In the genomic region with DNA sequence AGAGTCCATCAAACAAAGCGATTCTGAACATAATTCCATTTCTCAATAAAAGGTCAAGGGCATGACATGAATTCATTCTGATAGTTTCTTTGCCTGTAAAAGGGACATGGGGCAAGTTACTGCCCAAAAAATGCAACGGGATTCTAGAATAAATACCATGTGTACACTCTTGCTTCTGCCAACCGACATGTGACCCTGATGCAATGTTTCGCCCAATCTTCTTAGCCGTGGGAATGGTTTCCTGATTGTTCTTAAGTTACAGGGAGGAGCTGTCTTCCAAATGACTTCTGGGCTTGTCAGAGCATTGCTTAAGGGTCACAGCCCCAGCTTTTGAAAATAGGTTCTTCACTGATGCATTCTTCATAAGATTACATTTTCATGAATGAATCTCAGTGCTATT, we compare ENCODE assay signal across 15 mouse cellular contexts.
"Had no signal": no experiment of that assay in that cellular context is flagged by ENCODE, and none has a peak within 500 bp of the region (broad histone marks: within the 10 kb centered on the region; RNA-seq: fewer than 3 reads in every experiment).

No protein-coding gene starts in this region.

- ATAC-seq: liver, postnatal 0 days; midbrain, embryonic 16.5 days had no signal

- H3K27me3 ChIP-seq: intestine, embryonic 15.5 days; midbrain, embryonic 12.5 days; neural tube, embryonic 12.5 days had no signal

- H3K27ac ChIP-seq: intestine, embryonic 15.5 days; left cerebral cortex, adult 2 months; limb, embryonic 10.5 days; liver, embryonic 13.5 days; macrophage; midbrain, embryonic 12.5 days; neural tube, embryonic 12.5 days had no signal

- H3K4me2 ChIP-seq: intestine, embryonic 15.5 days; liver, embryonic 13.5 days; midbrain, embryonic 12.5 days; neural tube, embryonic 12.5 days had no signal

- DNase-seq: kidney, adult 8-10 months; kidney, postnatal 36 days; liver, embryonic 13.5 days; lung, postnatal 14 days; right cerebral cortex, postnatal 25 days; thymus, postnatal 36 days had no signal

- H3K4me3 ChIP-seq: intestine, embryonic 15.5 days; left cerebral cortex, adult 2 months; limb, embryonic 10.5 days; liver, embryonic 13.5 days; megakaryocyte, embryonic 14.5 days; midbrain, embryonic 12.5 days; neural tube, embryonic 12.5 days had no signal

- H3K4me1 ChIP-seq: intestine, embryonic 15.5 days; liver, embryonic 13.5 days; megakaryocyte, embryonic 14.5 days; midbrain, embryonic 12.5 days; neural tube, embryonic 12.5 days had no signal

- H3K9ac ChIP-seq: intestine, embryonic 15.5 days; liver, embryonic 13.5 days; liver, postnatal 0 days; midbrain, embryonic 12.5 days; neural tube, embryonic 12.5 days had no signal

- H3K9me3 ChIP-seq: intestine, embryonic 15.5 days; limb, embryonic 10.5 days; liver, embryonic 13.5 days; megakaryocyte, embryonic 14.5 days; midbrain, embryonic 12.5 days; neural tube, embryonic 12.5 days had no signal

- H3K36me3 ChIP-seq: intestine, embryonic 15.5 days; limb, embryonic 10.5 days; liver, embryonic 13.5 days; midbrain, embryonic 12.5 days; neural tube, embryonic 12.5 days had no signal
